Mouse (Mus musculus): ENCODE results near the gene Osbpl3.

DNA sequence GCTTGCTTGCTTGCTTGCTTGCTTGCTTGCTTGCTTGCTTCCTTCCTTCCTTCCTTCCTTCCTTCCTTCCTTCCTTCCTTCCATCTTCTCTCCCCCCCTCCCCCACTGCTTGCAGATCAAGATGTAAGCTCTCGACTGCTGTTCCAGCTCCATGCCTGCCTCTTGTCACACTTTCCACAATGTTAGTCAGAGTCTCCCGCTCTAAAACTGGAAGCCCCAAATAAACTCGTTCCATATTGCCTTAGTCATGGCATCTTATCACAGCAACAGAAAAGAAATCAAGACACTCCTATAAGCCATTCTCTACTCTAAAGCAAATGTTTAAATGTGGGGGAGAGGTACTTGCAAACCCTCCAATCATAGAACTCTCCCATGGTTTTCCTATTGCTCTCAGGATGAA lies 5.6 kb upstream of the Osbpl3 start:
- TF ChIP-seq CTCF (IDR thresholded peaks at IDR 0.05; ENCODE audit: low read depth, low read length) (no peak), POLR2A (IDR thresholded peaks at IDR 0.05; ENCODE audit: extremely low read depth, insufficient read depth, low read length) (no peak)
